Mouse (Mus musculus) A20 (cell line): ENCODE measurements around the gene Gtf2e1.

Experiments
- DNase-seq: peaks from one replicate; pipeline ENCODE4 v3.0.0-alpha.2; 2011; ENCODE audit warnings: low read depth, low spot score

Gtf2e1 gene

DNA sequence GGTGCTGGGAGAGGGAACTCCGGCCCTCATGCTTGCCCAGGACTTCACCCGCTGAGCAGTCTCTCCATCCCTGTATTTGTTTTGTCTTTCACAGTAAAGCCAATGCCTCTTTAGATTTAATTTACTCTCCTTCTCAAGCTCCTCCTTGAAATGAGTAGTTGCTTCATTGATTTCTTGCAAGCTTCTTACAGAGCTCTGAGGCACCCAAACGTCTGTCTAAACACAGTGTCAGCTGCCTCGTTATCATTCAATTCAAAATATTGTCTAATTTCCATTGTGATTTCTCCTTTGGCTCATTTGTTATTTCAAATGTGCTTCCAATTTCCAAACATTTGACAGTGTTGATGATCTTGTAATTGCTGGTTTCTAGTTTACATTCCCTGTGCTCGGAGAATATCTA lies 6.7 kb upstream of the Gtf2e1 start:
- no peak for DNase-seq

DNA sequence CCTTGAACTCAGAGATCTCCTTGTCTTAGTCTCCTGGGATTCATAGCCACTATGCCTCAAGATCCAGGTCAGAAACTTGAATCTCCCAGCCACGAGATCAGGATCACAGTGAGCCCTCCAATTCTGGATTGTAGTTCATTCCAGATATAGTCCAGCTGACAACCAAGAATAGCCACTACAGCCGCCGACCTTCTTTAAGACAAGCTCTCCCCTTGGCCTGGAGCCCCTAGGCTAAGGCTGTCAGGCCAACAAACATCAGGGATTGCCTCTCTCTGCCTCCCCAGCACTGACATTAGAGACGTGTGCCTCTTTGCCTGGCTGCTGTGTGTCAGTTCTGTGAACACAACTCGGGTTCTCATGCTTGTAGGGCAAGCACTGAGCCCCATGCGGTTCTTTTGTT lies 1.2 kb upstream of the Gtf2e1 start:
- DNase-seq, result no peak

- no peak for DNase-seq
Measured at GRCm38 (mm10) chr16:37539240-37539610, 364 bp downstream of the Gtf2e1 start.

GRCm38 (mm10) chr16:37533369-37534068 lies 6.1 kb downstream of the Gtf2e1 start:
- DNase-seq, result no peak

GRCm38 (mm10) chr16:37532046-37532445 lies 7.5 kb downstream of the Gtf2e1 start:
- peak; percentile 20 for DNase-seq

DNA sequence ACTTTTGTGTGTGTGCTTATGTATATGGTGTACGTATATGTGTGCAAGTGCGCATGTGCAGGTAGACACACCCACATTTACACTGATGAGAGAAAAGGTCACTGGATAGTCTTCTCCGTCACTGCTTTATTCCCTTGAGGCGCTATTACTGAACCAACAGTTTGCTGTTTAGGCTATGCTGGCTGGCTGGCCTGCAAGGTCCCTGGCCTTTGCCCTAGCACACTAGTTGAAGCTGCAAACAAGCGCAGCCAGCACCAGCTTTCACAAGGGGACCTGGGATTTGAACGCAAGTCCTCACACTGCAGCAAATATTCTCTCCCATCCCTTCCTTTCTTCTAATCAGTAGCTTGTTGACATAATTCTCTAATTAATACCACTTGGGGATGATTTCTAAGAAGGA lies 9.4 kb downstream of the Gtf2e1 start:
- no peak for DNase-seq

GRCm38 (mm10) chr16:37526688-37527223 lies 12.8 kb downstream of the Gtf2e1 start:
- no peak for DNase-seq

GRCm38 (mm10) chr16:37525121-37525520 lies 14.5 kb downstream of the Gtf2e1 start:
- DNase-seq, result no peak

GRCm38 (mm10) chr16:37522100-37522697 lies 17.4 kb downstream of the Gtf2e1 start:
- DNase-seq, result no peak

- DNase-seq, result no peak
Measured at GRCm38 (mm10) chr16:37520190-37521040, 19.2 kb downstream of the Gtf2e1 start.

DNA sequence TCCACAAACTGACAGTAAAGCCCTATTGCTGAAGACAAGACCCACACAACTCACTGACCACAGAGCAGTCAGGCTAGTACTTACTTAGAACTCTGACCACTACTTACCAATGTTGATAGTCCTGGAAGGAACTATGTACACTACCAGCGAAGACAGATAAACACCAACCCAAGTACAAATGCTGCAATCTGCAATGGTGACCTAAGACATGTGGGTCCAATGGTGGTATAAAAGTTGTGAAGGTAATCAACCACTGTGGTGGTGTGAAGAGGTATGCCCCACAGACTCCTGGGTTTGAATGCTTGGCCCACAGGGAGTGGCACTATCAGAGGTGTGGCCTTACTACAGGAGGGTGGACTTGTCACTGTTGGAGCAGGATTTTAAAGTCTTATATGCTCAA lies 19.9 kb downstream of the Gtf2e1 start:
- no peak for DNase-seq

GRCm38 (mm10) chr16:37518662-37519061 lies 20.9 kb downstream of the Gtf2e1 start:
- no peak for DNase-seq

- no peak for DNase-seq
Measured at GRCm38 (mm10) chr16:37517596-37518211, 21.9 kb downstream of the Gtf2e1 start.

DNA sequence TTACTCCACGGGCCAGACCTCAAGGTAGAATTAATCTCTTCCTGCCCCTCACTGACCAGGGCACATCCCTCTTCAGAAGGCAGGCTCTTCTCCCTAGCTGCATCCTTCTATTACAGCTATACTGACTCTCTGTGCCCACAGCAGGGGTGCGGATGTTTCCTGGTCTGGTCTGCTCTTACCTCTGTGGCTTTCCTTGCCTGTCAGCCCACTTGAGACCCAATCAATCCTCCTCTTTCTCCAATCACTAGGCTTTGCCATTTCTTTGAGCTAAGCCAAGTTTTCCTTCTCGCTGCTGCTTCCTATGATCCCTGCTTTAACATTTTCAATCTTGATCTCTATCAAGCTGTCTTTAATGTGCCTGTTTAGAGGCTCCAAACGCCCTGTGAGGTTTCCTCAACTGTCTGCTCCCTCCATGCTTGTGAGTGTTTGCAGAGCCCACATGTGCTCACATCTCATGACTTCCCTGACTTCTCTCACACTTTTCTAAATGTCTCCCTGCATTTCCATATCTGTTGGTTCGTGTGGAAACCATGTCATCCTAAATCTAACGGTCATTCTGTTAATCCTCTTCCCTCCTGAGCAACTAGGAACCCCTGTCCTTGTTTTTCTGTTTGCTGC lies 23.1 kb downstream of the Gtf2e1 start:
- no peak for DNase-seq

DNA sequence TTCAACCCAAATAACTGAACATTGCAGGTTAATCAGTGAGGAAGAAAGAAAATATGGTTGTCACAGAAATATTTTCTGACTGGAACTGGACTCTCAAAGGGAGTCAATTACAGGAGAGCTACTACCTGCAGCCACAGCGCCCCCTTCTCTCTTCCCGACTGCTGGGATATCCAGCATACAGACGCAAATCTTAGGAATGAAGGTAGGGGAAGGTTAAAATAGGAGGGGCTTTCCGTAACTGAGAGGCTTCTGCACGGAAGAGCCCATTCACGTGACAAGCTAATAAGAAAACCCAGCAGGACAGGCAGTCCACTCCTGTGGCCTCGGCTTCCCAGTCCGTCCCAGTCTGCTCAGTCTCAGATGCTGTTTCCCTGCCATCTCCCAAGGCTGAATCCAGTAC lies 24.9 kb downstream of the Gtf2e1 start:
- no peak for DNase-seq

DNA sequence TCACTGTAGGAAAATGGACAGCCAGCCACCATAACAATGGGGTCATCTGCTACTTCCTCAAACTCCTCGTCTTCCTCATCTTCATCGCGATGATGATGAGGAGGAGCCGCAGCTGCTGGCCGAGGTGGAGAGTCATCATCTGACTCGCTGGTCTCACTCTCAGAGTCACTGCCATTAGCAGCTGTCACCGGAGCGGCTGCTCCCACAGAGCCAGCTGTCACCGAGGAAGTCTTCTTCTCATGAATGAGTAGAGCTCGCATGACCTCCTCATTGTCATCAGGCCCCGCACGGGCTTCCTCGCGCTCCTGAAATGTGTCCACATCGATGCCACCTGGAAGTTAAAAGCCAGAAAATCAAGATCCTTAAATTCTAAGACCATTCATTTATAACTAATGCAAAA lies 28.1 kb downstream of the Gtf2e1 start:
- no peak for DNase-seq

DNA sequence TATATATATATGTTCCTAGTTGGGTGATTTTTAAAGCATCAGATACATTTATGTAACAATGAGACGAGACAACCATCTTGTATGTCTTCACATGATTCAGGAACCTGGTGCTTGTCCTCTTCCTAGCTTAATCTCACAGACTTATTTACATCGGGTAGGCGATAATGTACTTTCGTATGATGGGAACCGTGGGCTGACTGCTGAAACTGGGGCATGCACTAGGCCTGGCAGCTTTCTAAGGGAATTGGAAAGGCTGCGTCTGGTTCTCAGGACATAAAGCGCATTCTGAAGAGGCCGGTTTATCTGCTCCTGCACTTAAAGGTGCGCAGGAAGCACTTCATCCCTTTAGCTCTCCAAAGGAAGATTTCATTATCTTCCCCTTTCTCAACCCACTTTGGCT lies 32.8 kb downstream of the Gtf2e1 start:
- no peak for DNase-seq

- DNase-seq, result peak; percentile 52
Measured at GRCm38 (mm10) chr16:37504517-37504916, 35.1 kb downstream of the Gtf2e1 start.

DNA sequence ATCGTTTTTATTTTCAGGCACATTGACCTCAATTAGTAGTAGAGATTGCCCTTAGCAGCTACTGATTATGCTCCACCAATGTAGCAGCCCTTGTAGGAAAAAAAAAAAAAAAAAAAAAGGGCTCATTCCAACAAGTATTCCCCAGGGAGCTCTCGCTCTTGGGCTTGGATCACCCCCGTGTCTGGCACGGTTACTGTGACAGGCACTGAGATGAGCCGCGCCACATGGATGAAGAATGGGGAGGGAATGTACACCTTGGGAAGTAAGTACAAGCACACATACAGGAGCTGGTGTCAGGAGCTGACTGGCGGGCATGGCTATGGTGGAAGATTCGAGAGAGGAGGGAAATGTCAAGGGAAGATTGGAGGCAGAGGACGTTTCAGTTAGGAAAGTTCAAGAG lies 41.0 kb downstream of the Gtf2e1 start:
- DNase-seq, result no peak

DNA sequence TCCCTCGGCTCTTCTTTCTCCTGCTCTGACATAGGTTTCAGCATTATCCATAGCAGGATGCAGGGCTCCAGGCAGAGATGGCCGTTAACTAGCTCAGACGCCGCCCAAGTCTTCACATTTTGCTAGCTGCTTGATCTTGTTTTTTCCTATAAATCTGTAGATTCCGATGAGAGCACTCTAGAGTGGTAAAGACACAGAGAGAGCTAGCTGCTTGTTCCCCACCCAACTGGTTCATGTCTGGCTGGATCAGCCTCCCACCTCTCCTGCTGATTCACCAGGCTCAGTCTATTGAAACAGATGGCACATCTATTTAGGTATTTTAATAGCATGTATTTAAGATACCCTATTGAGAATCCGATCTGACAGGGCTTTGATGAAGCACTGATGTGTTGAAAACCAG lies 44.6 kb downstream of the Gtf2e1 start:
- DNase-seq, result no peak

GRCm38 (mm10) chr16:37486826-37487612 lies 52.6 kb downstream of the Gtf2e1 start:
- no peak for DNase-seq
